Mouse (Mus musculus): Measurements from ENCODE around the gene Igsf8. TPM values are rescaled to one million over a fixed set of nuclear protein-coding genes. Genes with fewer than 3 reads are reported as not detected.

Gene Igsf8
- polyA plus RNA-seq, 1 experiment from 2014 or later: 20.6 TPM

DNA sequence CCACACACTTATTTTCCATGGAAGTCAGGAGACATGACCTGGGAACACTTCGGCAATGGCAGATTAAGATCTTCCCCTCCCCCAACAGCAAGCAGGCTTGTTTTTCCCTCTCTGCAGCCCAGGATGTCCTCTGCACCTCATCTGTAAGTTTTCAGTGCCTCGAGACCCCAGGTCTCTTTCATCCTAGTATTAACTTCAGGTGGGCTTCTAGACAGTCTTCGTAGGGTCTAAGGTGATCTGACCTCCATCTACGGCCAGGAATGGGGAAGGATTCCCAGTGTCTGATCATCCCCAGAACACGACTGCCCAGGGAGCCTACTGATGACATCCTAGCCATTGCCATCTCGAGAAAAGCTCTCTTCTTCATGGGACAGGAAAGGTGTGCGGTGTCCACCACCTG lies 67.0 kb downstream of the Igsf8 start:
- H3K9me3 ChIP-seq (replicated peaks; ENCODE audit: control insufficient read depth, low read length): no peaks in the 10 kb centered on the region
- no peak overlapping the region for H3K4me3 ChIP-seq (ENCODE audit: low read depth, low read length)
- no peak for ATAC-seq (ENCODE audit: low read depth)
- H3K27ac ChIP-seq (ENCODE audit: low read length): no peak overlapping the region
- peaks cover 48% of the 10 kb centered on the region for H3K27me3 ChIP-seq (ENCODE audit: control insufficient read depth, insufficient read depth, low read depth, low read length)
- WGBS (ENCODE audit: insufficient replicate concordance): 53% methylated on average over 7 of the region's 7 CpGs
- H3K4me1 ChIP-seq (ENCODE audit: control insufficient read depth, low read depth, low read length): no peaks in the 10 kb centered on the region; the same call in 1 of the 2 replicates
- H3K9ac ChIP-seq (ENCODE audit: low read depth, low read length): no peak overlapping the region
- no peak overlapping the region for H3K4me2 ChIP-seq (ENCODE audit: low read depth, low read length)
- no peaks in the 10 kb centered on the region for H3K36me3 ChIP-seq (ENCODE audit: control insufficient read depth, insufficient read depth)

DNA sequence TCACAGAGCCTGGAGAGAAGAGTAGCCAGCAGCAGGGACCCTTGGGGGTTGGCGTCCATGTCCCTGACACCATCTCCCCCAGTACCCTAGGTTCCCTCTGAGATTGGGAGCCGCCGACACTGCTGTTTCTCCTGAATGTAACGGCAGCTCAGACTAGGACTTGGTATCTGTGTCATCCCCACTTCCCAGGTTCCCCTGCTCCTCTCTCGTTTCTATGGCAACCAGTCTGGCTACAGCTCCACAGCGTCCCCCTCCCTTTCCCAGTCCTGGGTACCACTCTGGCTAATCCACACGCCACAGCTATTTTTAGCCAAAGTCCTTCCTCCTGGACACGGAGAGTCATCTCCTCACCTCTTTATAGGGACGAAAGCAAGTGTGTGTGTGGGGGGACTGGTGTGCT lies 67.7 kb downstream of the Igsf8 start, which contains the start of gene Kcnj9:
Gene Kcnj9, minus strand, starts transcription at position 188 of the 400 bp plus-strand sequence.
- no peak for ATAC-seq (ENCODE audit: low read depth)
- 38% methylated on average over 9 of the region's 9 CpGs for WGBS (ENCODE audit: insufficient replicate concordance)
- H3K4me1 ChIP-seq (ENCODE audit: control insufficient read depth, low read depth, low read length): no peaks in the 10 kb centered on the region; the same call in 1 of the 2 replicates
- H3K9me3 ChIP-seq (replicated peaks; ENCODE audit: control insufficient read depth, low read length): no peaks in the 10 kb centered on the region
- no peak within 1 kb of the TSS for H3K4me2 ChIP-seq (ENCODE audit: low read depth, low read length)
- H3K4me3 ChIP-seq (ENCODE audit: low read depth, low read length): no peak within 1 kb of the TSS
- H3K9ac ChIP-seq (ENCODE audit: low read depth, low read length): no peak within 1 kb of the TSS
- H3K36me3 ChIP-seq (ENCODE audit: control insufficient read depth, insufficient read depth): no peaks in the 10 kb centered on the region
- no peak within 1 kb of the TSS for H3K27ac ChIP-seq (ENCODE audit: low read length)
- H3K27me3 ChIP-seq (ENCODE audit: control insufficient read depth, insufficient read depth, low read depth, low read length): peaks cover 48% of the 10 kb centered on the region

DNA sequence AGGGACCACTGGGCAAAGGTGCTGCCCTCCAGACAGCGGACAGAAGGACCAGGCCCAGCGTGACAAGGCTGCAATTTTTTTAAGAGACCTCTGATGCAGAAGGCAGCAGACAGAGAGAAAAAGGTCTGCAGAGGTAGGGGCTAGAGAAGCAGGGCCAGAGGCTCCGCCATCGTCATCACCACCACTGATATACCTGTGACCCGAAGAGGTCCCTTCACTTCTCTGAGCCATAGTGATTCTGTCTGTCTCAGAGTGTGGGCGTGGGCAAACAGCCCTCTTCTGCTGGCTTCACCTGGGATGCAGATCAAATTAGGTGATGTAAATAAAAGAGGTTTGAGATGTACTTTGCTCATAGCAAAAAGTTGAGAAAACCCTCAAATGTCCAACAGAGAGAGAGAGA lies 68.2 kb downstream of the Igsf8 start:
- H3K27ac ChIP-seq (ENCODE audit: low read length): no peak overlapping the region
- ATAC-seq (ENCODE audit: low read depth): no peak
- H3K4me1 ChIP-seq (ENCODE audit: control insufficient read depth, low read depth, low read length): no peaks in the 10 kb centered on the region; the same call in 1 of the 2 replicates
- peaks cover 48% of the 10 kb centered on the region for H3K27me3 ChIP-seq (ENCODE audit: control insufficient read depth, insufficient read depth, low read depth, low read length)
- H3K4me2 ChIP-seq (ENCODE audit: low read depth, low read length): no peak overlapping the region
- no peak overlapping the region for H3K9ac ChIP-seq (ENCODE audit: low read depth, low read length)
- no peaks in the 10 kb centered on the region for H3K36me3 ChIP-seq (ENCODE audit: control insufficient read depth, insufficient read depth)
- no peak overlapping the region for H3K4me3 ChIP-seq (ENCODE audit: low read depth, low read length)
- WGBS (ENCODE audit: insufficient replicate concordance): 57% methylated on average over 6 of the region's 6 CpGs
- no peaks in the 10 kb centered on the region for H3K9me3 ChIP-seq (replicated peaks; ENCODE audit: control insufficient read depth, low read length)

- H3K4me1 ChIP-seq (ENCODE audit: control insufficient read depth, low read depth, low read length): no peaks in the 10 kb centered on the region
- H3K9ac ChIP-seq (ENCODE audit: low read depth, low read length): no peak overlapping the region
- no peak for ATAC-seq (ENCODE audit: low read depth)
- no peaks in the 10 kb centered on the region for H3K36me3 ChIP-seq (ENCODE audit: control insufficient read depth, insufficient read depth)
- WGBS (ENCODE audit: insufficient replicate concordance): 42% methylated on average over 8 of the region's 8 CpGs
- no peak overlapping the region for H3K27ac ChIP-seq (ENCODE audit: low read length)
- H3K4me3 ChIP-seq (ENCODE audit: low read depth, low read length): no peak overlapping the region
- H3K27me3 ChIP-seq (ENCODE audit: control insufficient read depth, insufficient read depth, low read depth, low read length): peaks cover 37% of the 10 kb centered on the region
- no peak overlapping the region for H3K4me2 ChIP-seq (ENCODE audit: low read depth, low read length)
- H3K9me3 ChIP-seq (replicated peaks; ENCODE audit: control insufficient read depth, low read length): no peaks in the 10 kb centered on the region
Observed at GRCm38 (mm10) chr1:172331422-172331947, 70.0 kb downstream of the Igsf8 start.

GRCm38 (mm10) chr1:172332925-172333324 lies 71.5 kb downstream of the Igsf8 start:
- no peaks in the 10 kb centered on the region for H3K36me3 ChIP-seq (ENCODE audit: control insufficient read depth, insufficient read depth)
- 57% methylated on average over 2 of the region's 2 CpGs for WGBS (ENCODE audit: insufficient replicate concordance)
- peaks cover 23% of the 10 kb centered on the region for H3K27me3 ChIP-seq (ENCODE audit: control insufficient read depth, insufficient read depth, low read depth, low read length)
- no peak for ATAC-seq (ENCODE audit: low read depth)
- H3K27ac ChIP-seq (ENCODE audit: low read length): no peak overlapping the region
- no peak overlapping the region for H3K4me3 ChIP-seq (ENCODE audit: low read depth, low read length)
- H3K4me2 ChIP-seq (ENCODE audit: low read depth, low read length): no peak overlapping the region
- no peak overlapping the region for H3K9ac ChIP-seq (ENCODE audit: low read depth, low read length)
- H3K9me3 ChIP-seq (replicated peaks; ENCODE audit: control insufficient read depth, low read length): no peaks in the 10 kb centered on the region
- no peaks in the 10 kb centered on the region for H3K4me1 ChIP-seq (ENCODE audit: control insufficient read depth, low read depth, low read length)

GRCm38 (mm10) chr1:172333512-172333911 lies 72.1 kb downstream of the Igsf8 start:
- Histone ChIP-seq H3K9ac (ENCODE audit: low read depth, low read length) (no peak overlapping the region), H3K27me3 (ENCODE audit: control insufficient read depth, insufficient read depth, low read depth, low read length) (peaks cover 21% of the 10 kb centered on the region), H3K36me3 (ENCODE audit: control insufficient read depth, insufficient read depth) (no peaks in the 10 kb centered on the region), H3K27ac (ENCODE audit: low read length) (no peak overlapping the region), H3K9me3 (replicated peaks; ENCODE audit: control insufficient read depth, low read length) (no peaks in the 10 kb centered on the region), H3K4me1 (ENCODE audit: control insufficient read depth, low read depth, low read length) (no peaks in the 10 kb centered on the region), H3K4me2 (ENCODE audit: low read depth, low read length) (no peak overlapping the region), H3K4me3 (ENCODE audit: low read depth, low read length) (no peak overlapping the region)
- no peak for ATAC-seq (ENCODE audit: low read depth)
- 27% methylated on average over 3 of the region's 3 CpGs for WGBS (ENCODE audit: insufficient replicate concordance)

- Histone ChIP-seq H3K27me3 (ENCODE audit: control insufficient read depth, insufficient read depth, low read depth, low read length) (peaks cover 23% of the 10 kb centered on the region), H3K27ac (ENCODE audit: low read length) (no peak overlapping the region), H3K9ac (ENCODE audit: low read depth, low read length) (no peak overlapping the region), H3K4me3 (ENCODE audit: low read depth, low read length) (no peak overlapping the region), H3K4me2 (ENCODE audit: low read depth, low read length) (no peak overlapping the region), H3K36me3 (ENCODE audit: control insufficient read depth, insufficient read depth) (no peaks in the 10 kb centered on the region), H3K4me1 (ENCODE audit: control insufficient read depth, low read depth, low read length) (peaks cover 4% of the 10 kb centered on the region), H3K9me3 (replicated peaks; ENCODE audit: control insufficient read depth, low read length) (no peaks in the 10 kb centered on the region)
- 38% methylated on average over 15 of the region's 15 CpGs for WGBS (ENCODE audit: insufficient replicate concordance)
- no peak for ATAC-seq (ENCODE audit: low read depth)
Observed at GRCm38 (mm10) chr1:172335804-172336203, 74.4 kb downstream of the Igsf8 start.

- Histone ChIP-seq H3K4me2 (ENCODE audit: low read depth, low read length) (no peak overlapping the region), H3K4me3 (ENCODE audit: low read depth, low read length) (no peak overlapping the region), H3K9me3 (replicated peaks; ENCODE audit: control insufficient read depth, low read length) (no peaks in the 10 kb centered on the region), H3K36me3 (ENCODE audit: control insufficient read depth, insufficient read depth) (no peaks in the 10 kb centered on the region), H3K9ac (ENCODE audit: low read depth, low read length) (no peak overlapping the region), H3K4me1 (ENCODE audit: control insufficient read depth, low read depth, low read length) (peaks cover 10% of the 10 kb centered on the region), H3K27me3 (ENCODE audit: control insufficient read depth, insufficient read depth, low read depth, low read length) (peaks cover 38% of the 10 kb centered on the region), H3K27ac (ENCODE audit: low read length) (no peak overlapping the region)
- ATAC-seq (ENCODE audit: low read depth): no peak
- 39% methylated on average over 2 of the region's 2 CpGs for WGBS (ENCODE audit: insufficient replicate concordance)
Observed at GRCm38 (mm10) chr1:172337411-172338185, 76.2 kb downstream of the Igsf8 start.

DNA sequence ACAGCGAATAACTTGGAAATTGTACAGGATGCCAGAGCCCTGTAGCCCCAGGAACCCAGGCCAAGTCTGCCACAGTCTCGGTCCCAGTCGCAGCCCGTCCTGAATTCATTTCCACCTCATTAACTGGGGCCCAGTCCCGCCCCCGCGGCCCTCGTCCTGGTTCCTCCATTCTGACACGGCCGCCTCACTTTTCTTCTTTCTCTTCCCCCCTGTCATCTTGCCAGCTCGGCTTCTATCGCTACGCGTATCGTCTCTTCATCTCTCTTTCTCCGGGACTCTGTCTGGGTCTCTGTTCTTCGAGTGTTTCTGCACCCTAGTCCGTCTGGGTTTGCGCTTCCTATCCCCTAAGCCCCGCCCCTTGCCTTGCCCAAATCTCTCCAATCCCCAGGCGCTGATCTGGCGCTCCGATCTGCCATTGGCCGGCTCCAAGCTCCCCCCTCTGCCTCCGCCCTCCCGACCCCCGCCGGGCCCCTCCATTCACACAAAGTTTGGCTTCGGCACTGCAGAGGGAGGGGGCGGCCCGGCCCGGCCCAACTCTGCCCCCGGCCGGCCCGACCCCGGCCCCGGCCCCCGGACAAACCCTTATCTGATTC lies 79.4 kb downstream of the Igsf8 start, which contains the start of gene Kcnj10:
Gene Kcnj10, plus strand, starts transcription at position 482 of the 593 bp plus-strand sequence.
- H3K4me1 ChIP-seq (ENCODE audit: control insufficient read depth, low read depth, low read length): peaks cover 10% of the 10 kb centered on the region
- 2% methylated on average over 36 of the region's 38 CpGs for WGBS (ENCODE audit: insufficient replicate concordance)
- no peaks in the 10 kb centered on the region for H3K9me3 ChIP-seq (replicated peaks; ENCODE audit: control insufficient read depth, low read length)
- H3K27ac ChIP-seq (ENCODE audit: low read length): no peak within 1 kb of the TSS
- peaks cover 42% of the 10 kb centered on the region for H3K27me3 ChIP-seq (ENCODE audit: control insufficient read depth, insufficient read depth, low read depth, low read length)
- H3K36me3 ChIP-seq (ENCODE audit: control insufficient read depth, insufficient read depth): no peaks in the 10 kb centered on the region
- H3K4me2 ChIP-seq (ENCODE audit: low read depth, low read length): peak within 1 kb of the TSS; percentile 66
- H3K9ac ChIP-seq (ENCODE audit: low read depth, low read length): no peak within 1 kb of the TSS
- H3K4me3 ChIP-seq (ENCODE audit: low read depth, low read length): peak within 1 kb of the TSS; percentile 53
- ATAC-seq (ENCODE audit: low read depth): peak; percentile 77

Measured in liver, embryonic 16.5 days (tissue).